Mouse (Mus musculus) bone marrow, adult 2 months (tissue): Measurements from ENCODE around the gene Gtf2a2.

Source experiments
- CTCF ChIP-seq: fragments of 200-500 bp; IDR thresholded peaks from 2 replicates; pipeline ENCODE4 v1.5.1; 2011; ENCODE audit warnings: low read length, control low read depth; ENCODE audit not compliant: control insufficient read depth, insufficient read depth
- POLR2A ChIP-seq: fragments of 200-500 bp; IDR thresholded peaks from 2 replicates; pipeline ENCODE4 v1.6.1; 2011; ENCODE audit warnings: low read depth, mild to moderate bottlenecking, control low read depth, low read length, borderline replicate concordance; ENCODE audit not compliant: control insufficient read depth

GRCm38 (mm10) chr9:70032167-70032566 lies 19.8 kb downstream of the Gtf2a2 start:
- TF ChIP-seq POLR2A, result no peak
- no peak for TF ChIP-seq CTCF
